Mouse (Mus musculus): ENCODE results near the gene Cryl1.

The Cryl1 gene

GRCm38 (mm10) chr14:57230264-57231015 lies 167.9 kb downstream of the Cryl1 start:
- DNase-seq: no peak
